Mouse (Mus musculus) hindbrain, embryonic 13.5 days (tissue): ENCODE data around the gene Lig4. TPM values are rescaled to one million over a fixed set of nuclear protein-coding genes. Genes with fewer than 3 reads are reported as not detected.

ENCODE experiments used
- polyA plus RNA-seq: library from polyadenylated mRNA; unstranded; fragments of >200 nt; fragmentation: Nextera tagmentation; extraction: Ambion mirVana; gene quantifications from 2 replicates; pipeline ENCODE4 v1.2.1, GENCODE M21; 2015

Gene Lig4
- polyA plus RNA-seq, 1 experiment from 2014 or later = 12.1 TPM

Other genes with a start within 250 kb of the Lig4 start
- 26.4 and 26.6 TPM in 2 replicates for gene Fam155a, start 206.5 kb downstream of the Lig4 start, polyA plus RNA-seq
- not detected in 2 replicates for gene Gm10217, start 113.4 kb downstream of the Lig4 start, polyA plus RNA-seq
- 12.8 and 14.6 TPM in 2 replicates for gene Abhd13, start within 50 bp of the Lig4 start, polyA plus RNA-seq
- gene Tnfsf13b, start 28.8 kb upstream of the Lig4 start, polyA plus RNA-seq = 0.08 and 0.36 TPM in 2 replicates
- 5.5 and 5.8 TPM in 2 replicates for gene Myo16, start 176.2 kb upstream of the Lig4 start, polyA plus RNA-seq